Mouse (Mus musculus) hindbrain, postnatal 0 days (tissue): ENCODE data around the gene Omt2a. TPM values are rescaled to one million over a fixed set of nuclear protein-coding genes. Genes with fewer than 3 reads are reported as not detected.
"Not testable (repeated sequence)": the region's sequence is repeated elsewhere in the genome, so short reads cannot be mapped to it uniquely, and the experiment has no call there.

Experiments
- ATAC-seq: fragments of 200-750 bp; cut with Nextera tagmentation; 2 replicates; pipeline ENCODE4 v1.8.0; 2017; ENCODE audit warnings: mild to moderate bottlenecking, moderate TSS enrichment, moderate library complexity
- DNase-seq: peaks from one replicate; pipeline ENCODE4 v3.0.0-alpha.2; 2015; ENCODE audit warnings: low spot score
- H3K27ac ChIP-seq: fragments of 300-500 bp; sonication (generic); 2 replicates; pipeline ENCODE4 v1.5.1; 2014; ENCODE audit warnings: mild to moderate bottlenecking
- H3K27me3 ChIP-seq: fragments of 300-500 bp; sonication (generic); 2 replicates; pipeline ENCODE4 v1.6.1; 2014; ENCODE audit warnings: low read length, mixed read lengths; ENCODE audit not compliant: insufficient read depth
- H3K36me3 ChIP-seq: fragments of 300-500 bp; sonication (generic); 2 replicates; pipeline ENCODE4 v1.6.1; 2014; ENCODE audit warnings: low read length, mixed read lengths; ENCODE audit not compliant: insufficient read depth
- H3K4me1 ChIP-seq: fragments of 300-500 bp; sonication (generic); 2 replicates; pipeline ENCODE4 v1.6.1; 2014; ENCODE audit warnings: antibody characterized with exemption, low read length, mixed read lengths; ENCODE audit not compliant: insufficient read depth
- H3K4me2 ChIP-seq: fragments of 300-500 bp; sonication (generic); 2 replicates; pipeline ENCODE4 v1.6.1; 2014; ENCODE audit warnings: low read depth, mild to moderate bottlenecking, low read length, moderate library complexity, mixed read lengths
- H3K4me3 ChIP-seq: fragments of 300-500 bp; sonication (generic); 2 replicates; pipeline ENCODE4 v1.5.1; 2014; ENCODE audit warnings: low read length
- H3K9ac ChIP-seq: fragments of 300-500 bp; sonication (generic); replicated peaks from 2 replicates; pipeline ENCODE4 v1.6.1; 2014; ENCODE audit warnings: mild to moderate bottlenecking, low read length, moderate library complexity, mixed read lengths
- H3K9me3 ChIP-seq: fragments of 300-500 bp; sonication (generic); 2 replicates; pipeline ENCODE4 v1.6.1; 2016; ENCODE audit warnings: low read length, mixed read lengths
- CTCF ChIP-seq: IDR thresholded peaks from 2 replicates; pipeline ENCODE4 v1.5.1; 2016; ENCODE audit warnings: antibody characterized with exemption, control low read depth, low read depth
- WGBS: fragments of 180-500 bp; shearing (Covaris S2); extraction: QIAGEN DNeasy Blood & Tissue Kit; methylation state at CpG from one replicate; pipeline ENCODE4 v1.1.7; 2014; 5-methylcytosine and 5-hydroxymethylcytosine counted together
- polyA plus RNA-seq: library from polyadenylated mRNA; unstranded; fragments of >200 nt; fragmentation: Nextera tagmentation; extraction: Ambion mirVana; gene quantifications from 2 replicates; pipeline ENCODE4 v1.2.1, GENCODE M21; 2015
- total RNA-seq: library from RNA; depleted of rRNA; stranded (reverse); fragments of >200 nt; gene quantifications from 2 replicates; pipeline ENCODE4 v1.2.3, GENCODE M21; 2014

The Omt2a gene
- total and polyA plus RNA-seq, 2 experiments from 2014 or later = not detected

DNA sequence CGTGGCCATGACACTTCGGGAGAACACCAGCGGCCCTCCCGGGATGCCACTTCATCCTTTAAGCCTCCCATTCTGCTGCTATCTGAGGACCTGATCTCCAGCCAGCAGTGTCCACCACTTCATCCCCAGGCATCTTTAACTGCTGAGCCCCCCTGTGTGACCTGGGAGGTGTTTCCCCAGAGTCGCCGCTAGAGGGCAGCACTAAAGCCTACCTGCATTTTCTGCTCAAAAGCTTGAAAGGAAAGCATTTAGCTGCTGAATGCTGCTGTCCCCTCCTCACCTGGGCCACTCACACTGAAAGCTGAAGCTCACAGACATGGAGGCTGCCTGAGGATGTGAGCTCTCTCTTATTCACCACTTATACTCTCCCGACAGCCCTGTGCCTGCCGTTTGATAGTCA, 25.7 kb upstream of the Omt2a start:
- H3K27ac ChIP-seq, H3K9me3 ChIP-seq, H3K36me3 ChIP-seq, H3K27me3 ChIP-seq, H3K4me2 ChIP-seq, H3K4me1 ChIP-seq, H3K9ac ChIP-seq, H3K4me3 ChIP-seq: not testable (repeated sequence)
- DNase-seq (peak; percentile 63), ATAC-seq (peak; percentile 63; the same call in 1 of the 2 replicates)
- WGBS = 11% methylated on average over 8 of the region's 8 CpGs
- TF ChIP-seq CTCF = peak; percentile 88

GRCm38 (mm10) chr9:78337050-78337449, 22.5 kb upstream of the Omt2a start:
- H3K9me3 ChIP-seq, H3K27me3 ChIP-seq, H3K9ac ChIP-seq, H3K4me1 ChIP-seq, DNase-seq, H3K4me2 ChIP-seq, H3K27ac ChIP-seq, H3K36me3 ChIP-seq, H3K4me3 ChIP-seq: not testable (repeated sequence)
- ATAC-seq = 0 out of 2 replicates have a peak, but pooled peaks have one; percentile 45

DNA sequence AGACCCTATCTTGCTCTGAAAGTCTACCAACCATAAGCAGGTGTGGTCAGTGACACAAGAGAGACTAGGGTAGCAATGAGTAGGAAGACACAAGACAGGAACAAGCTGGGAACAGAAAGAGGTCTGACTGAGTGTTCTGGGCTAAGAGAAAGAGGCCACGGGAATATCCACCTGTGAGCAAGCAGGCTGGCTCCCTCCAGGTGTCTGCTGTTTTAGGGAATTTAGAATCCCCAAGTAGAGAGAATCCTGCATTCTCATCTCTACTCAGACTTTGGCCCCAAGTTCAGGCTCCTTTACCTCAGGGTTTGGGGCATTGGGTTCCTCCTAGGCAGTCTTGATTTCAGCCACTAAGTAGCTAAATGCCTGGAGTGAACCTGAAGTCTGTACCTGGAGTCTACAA, 12.7 kb upstream of the Omt2a start, which contains the start of gene Omt2b:
TSS of gene Omt2b (plus strand) at position 301 of the 400 bp plus-strand sequence.
- H3K27me3 ChIP-seq, H3K4me3 ChIP-seq, H3K27ac ChIP-seq, H3K36me3 ChIP-seq, H3K4me2 ChIP-seq, H3K9me3 ChIP-seq, H3K9ac ChIP-seq, DNase-seq, H3K4me1 ChIP-seq, ATAC-seq: not testable (repeated sequence)
- WGBS = 100% methylated on average over 1 of the region's 1 CpGs

DNA sequence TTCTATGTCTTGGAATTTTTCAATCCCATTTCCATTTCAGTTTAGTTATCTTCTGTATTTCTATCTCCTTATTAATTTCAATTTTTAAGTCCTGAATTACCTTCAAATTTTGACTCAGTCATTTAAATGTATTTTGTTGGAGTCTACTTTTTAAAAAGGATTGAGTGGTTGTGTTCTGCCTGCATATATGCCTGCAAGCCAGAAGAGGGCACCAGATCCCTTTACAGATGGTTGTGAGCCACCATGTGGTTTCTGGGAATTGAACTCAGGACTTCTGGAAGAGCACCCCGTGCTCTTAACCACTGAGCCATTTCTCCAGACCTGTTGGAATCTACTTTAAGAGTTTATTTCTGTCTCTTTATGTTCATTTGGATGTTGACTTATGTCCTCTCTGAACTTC, 4.9 kb upstream of the Omt2a start:
- no peak overlapping the region for H3K27ac ChIP-seq
- ATAC-seq = no peak
- no peaks in the 10 kb centered on the region for H3K4me1 ChIP-seq
- TF ChIP-seq CTCF = peak; percentile 55
- H3K27me3 ChIP-seq = no peaks in the 10 kb centered on the region
- no peak overlapping the region for H3K4me2 ChIP-seq
- WGBS = 50% methylated on average over 1 of the region's 1 CpGs
- H3K9me3 ChIP-seq = no peaks in the 10 kb centered on the region
- DNase-seq = no peak
- H3K36me3 ChIP-seq = no peaks in the 10 kb centered on the region
- H3K4me3 ChIP-seq = no peak overlapping the region
- H3K9ac ChIP-seq = no peak overlapping the region

- 95% methylated on average over 3 of the region's 3 CpGs for WGBS
- H3K9me3 ChIP-seq, H3K4me3 ChIP-seq, ATAC-seq, DNase-seq, H3K36me3 ChIP-seq, H3K27me3 ChIP-seq, H3K9ac ChIP-seq, H3K27ac ChIP-seq, H3K4me1 ChIP-seq, H3K4me2 ChIP-seq: not testable (repeated sequence)
Measured at GRCm38 (mm10) chr9:78308122-78308521, 6.5 kb downstream of the Omt2a start.

DNA sequence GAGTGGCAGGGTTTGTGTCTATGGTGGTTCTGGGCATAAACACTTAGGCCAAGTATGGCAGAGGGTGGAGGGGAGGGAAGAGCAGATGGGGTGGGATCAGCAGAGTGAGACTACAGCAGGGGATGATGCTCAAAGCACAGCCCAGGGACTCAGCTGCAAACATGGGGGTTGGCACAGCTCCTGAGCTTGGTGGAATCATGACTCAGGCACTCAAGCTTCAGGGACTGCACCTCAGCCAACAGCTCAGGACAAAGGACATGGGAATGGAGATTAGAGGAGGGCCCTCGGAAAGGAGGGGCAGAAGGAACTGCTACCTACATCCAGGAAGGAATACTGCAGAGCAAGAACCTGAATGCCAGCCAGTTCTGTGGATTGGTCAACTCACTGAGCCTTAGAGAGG, 15.5 kb downstream of the Omt2a start:
- not testable (repeated sequence) for H3K9me3 ChIP-seq, H3K36me3 ChIP-seq, H3K27me3 ChIP-seq, ATAC-seq, DNase-seq, H3K4me1 ChIP-seq, H3K4me2 ChIP-seq, H3K27ac ChIP-seq, H3K4me3 ChIP-seq, H3K9ac ChIP-seq
- WGBS = 57% methylated on average over 1 of the region's 1 CpGs

GRCm38 (mm10) chr9:78298232-78298631, 16.4 kb downstream of the Omt2a start:
- H3K9ac ChIP-seq = no peak overlapping the region
- H3K27ac ChIP-seq = no peak overlapping the region
- H3K4me1 ChIP-seq = no peaks in the 10 kb centered on the region
- H3K27me3 ChIP-seq = no peaks in the 10 kb centered on the region
- no peak overlapping the region for H3K4me2 ChIP-seq
- no peak for ATAC-seq
- DNase-seq = no peak
- TF ChIP-seq CTCF = no peak
- no peaks in the 10 kb centered on the region for H3K36me3 ChIP-seq
- no peaks in the 10 kb centered on the region for H3K9me3 ChIP-seq
- H3K4me3 ChIP-seq = no peak overlapping the region
- WGBS = 84% methylated on average over 1 of the region's 1 CpGs
